Mouse (Mus musculus) E14TG2a.4 (cell line): Measurements from ENCODE around the gene Tex21.
"Not testable (repeated sequence)": the region's sequence is repeated elsewhere in the genome, so short reads cannot be mapped to it uniquely, and the experiment has no call there.

Source experiments
- H3K27me3 ChIP-seq: 2 replicates; pipeline ENCODE4 v1.6.1; 2014; ENCODE audit warnings: low read length, control low read depth; ENCODE audit not compliant: insufficient read depth
- H3K36me3 ChIP-seq: 2 replicates; pipeline ENCODE4 v1.6.1; 2014; ENCODE audit warnings: low read length, control low read depth; ENCODE audit not compliant: insufficient read depth
- H3K4me1 ChIP-seq: replicated peaks from 2 replicates; pipeline ENCODE4 v1.6.1; 2014; ENCODE audit warnings: low read depth, low read length, control low read depth
- H3K4me3 ChIP-seq: replicated peaks from 2 replicates; pipeline ENCODE4 v1.5.1; 2014; ENCODE audit warnings: mild to moderate bottlenecking, low read length
- H3K9me3 ChIP-seq: 2 replicates; pipeline ENCODE4 v1.6.1; 2014; ENCODE audit warnings: low read length, control low read depth
- CTCF ChIP-seq: conservative IDR thresholded peaks from 2 replicates; pipeline ENCODE4 v1.5.1; 2014; ENCODE audit warnings: low read length
- NANOG ChIP-seq: IDR thresholded peaks from 2 replicates; pipeline ENCODE4 v1.6.1; 2014; ENCODE audit warnings: borderline replicate concordance, low read length, mixed read lengths
- POU5F1 ChIP-seq: IDR thresholded peaks from 2 replicates; pipeline ENCODE4 v1.6.1; 2014; ENCODE audit warnings: low read length, borderline replicate concordance

The Tex21 gene

GRCm38 (mm10) chr12:76239145-76239838 is 7.3 kb downstream of the Tex21 start:
- no peak overlapping the region for H3K4me3 ChIP-seq
- no peaks in the 10 kb centered on the region for H3K27me3 ChIP-seq
- no peaks in the 10 kb centered on the region for H3K36me3 ChIP-seq
- peaks cover 35% of the 10 kb centered on the region for H3K4me1 ChIP-seq
- no peaks in the 10 kb centered on the region for H3K9me3 ChIP-seq
- TF ChIP-seq NANOG (no peak), CTCF (no peak), POU5F1 (no peak)

DNA sequence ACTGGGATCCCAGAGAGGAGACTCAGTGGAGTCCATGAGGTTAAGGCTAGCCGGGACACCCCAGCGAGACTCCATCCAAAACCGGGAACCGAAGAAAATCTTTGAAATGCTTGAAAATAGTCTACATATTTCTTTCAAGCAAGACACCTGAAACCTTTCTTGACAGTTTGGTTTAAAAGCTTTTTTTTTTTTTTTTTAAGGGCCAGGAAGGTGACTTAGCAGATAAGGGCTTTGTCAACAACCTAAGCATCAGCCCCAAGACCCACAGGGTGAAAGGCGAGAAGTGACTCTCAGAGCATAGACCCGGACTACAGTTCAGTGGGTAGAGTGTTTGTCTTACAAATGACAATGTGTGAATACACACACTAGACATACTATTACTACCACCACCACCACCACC is 11.3 kb downstream of the Tex21 start:
- peaks cover 46% of the 10 kb centered on the region for H3K4me1 ChIP-seq
- no peak for TF ChIP-seq NANOG

DNA sequence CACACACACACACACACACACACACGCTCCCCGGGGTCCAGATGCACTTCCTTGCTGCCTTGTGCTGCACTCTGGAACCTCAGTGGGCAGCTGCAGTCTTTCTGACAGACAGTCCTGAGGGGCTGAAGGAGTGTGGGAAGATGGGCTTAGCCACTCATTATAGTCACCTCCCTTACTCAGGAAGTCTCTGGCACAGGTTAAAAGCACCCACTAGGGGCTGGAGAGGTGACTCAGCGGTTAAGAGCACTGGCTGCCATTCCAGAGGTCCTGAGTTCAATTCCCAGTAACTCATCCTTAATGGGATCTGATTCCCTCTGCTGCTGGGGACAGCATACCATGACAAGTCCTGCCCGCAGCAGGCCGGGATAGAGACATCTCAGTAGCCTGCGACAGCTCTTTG is 15.9 kb downstream of the Tex21 start:
- Histone ChIP-seq H3K9me3 (no peaks in the 10 kb centered on the region), H3K36me3 (peaks cover 39% of the 10 kb centered on the region), H3K4me3 (peak overlapping the region; percentile 63), H3K4me1 (peaks cover 44% of the 10 kb centered on the region), H3K27me3 (no peaks in the 10 kb centered on the region)
- TF ChIP-seq NANOG = no peak
- no peak for TF ChIP-seq CTCF
- TF ChIP-seq POU5F1 = no peak

More for the DNA sequence above, 11.3 kb downstream of the Tex21 start:
- Histone ChIP-seq H3K27me3 (no peaks in the 10 kb centered on the region), H3K36me3 (peaks cover 28% of the 10 kb centered on the region), H3K9me3 (no peaks in the 10 kb centered on the region), H3K4me3 (no peak overlapping the region)

- H3K27me3 ChIP-seq, H3K9me3 ChIP-seq, H3K36me3 ChIP-seq: not testable (repeated sequence)
- 0 out of 2 replicates have a peak overlapping the region, but pooled peaks have one; percentile 37 for H3K4me3 ChIP-seq
- H3K4me1 ChIP-seq = peaks cover 45% of the 10 kb centered on the region
Measured at GRCm38 (mm10) chr12:76222104-76222503, 24.4 kb downstream of the Tex21 start.

GRCm38 (mm10) chr12:76216716-76217115 is 29.8 kb downstream of the Tex21 start:
- Histone ChIP-seq H3K4me3 (peak overlapping the region; percentile 86), H3K36me3 (no peaks in the 10 kb centered on the region), H3K9me3 (no peaks in the 10 kb centered on the region), H3K27me3 (no peaks in the 10 kb centered on the region), H3K4me1 (peaks cover 82% of the 10 kb centered on the region)
- TF ChIP-seq POU5F1 (no peak), CTCF (no peak), NANOG (no peak)

DNA sequence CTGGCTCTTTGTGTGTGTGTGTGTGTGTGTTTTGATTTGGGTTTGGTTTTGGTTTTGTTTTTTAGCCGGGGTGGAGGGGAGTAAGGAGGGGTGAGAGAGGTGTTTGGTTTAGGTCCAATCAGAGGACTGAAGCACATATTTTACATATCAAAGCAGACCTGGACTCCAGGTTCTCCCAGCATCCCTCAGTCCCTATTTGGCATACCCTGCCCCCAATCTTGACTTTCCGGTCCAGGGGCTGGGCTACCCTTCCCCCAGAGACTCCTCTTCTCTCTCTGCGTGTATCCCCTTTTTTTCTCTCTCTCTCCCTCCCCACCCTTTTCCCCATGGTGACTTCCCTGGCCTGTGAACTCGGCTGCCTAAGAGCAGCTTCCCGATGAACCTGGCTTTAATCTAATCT is 31.4 kb downstream of the Tex21 start:
- H3K9me3 ChIP-seq = no peaks in the 10 kb centered on the region
- no peaks in the 10 kb centered on the region for H3K27me3 ChIP-seq
- TF ChIP-seq CTCF (no peak), NANOG (no peak), POU5F1 (no peak)
- H3K4me1 ChIP-seq = peaks cover 72% of the 10 kb centered on the region
- H3K4me3 ChIP-seq = peak overlapping the region; percentile 86
- no peaks in the 10 kb centered on the region for H3K36me3 ChIP-seq

- Histone ChIP-seq H3K4me1 (peaks cover 36% of the 10 kb centered on the region), H3K36me3 (no peaks in the 10 kb centered on the region), H3K4me3 (no peak overlapping the region), H3K27me3 (no peaks in the 10 kb centered on the region), H3K9me3 (no peaks in the 10 kb centered on the region)
- no peak for TF ChIP-seq NANOG
- no peak for TF ChIP-seq CTCF
- no peak for TF ChIP-seq POU5F1
Measured at GRCm38 (mm10) chr12:76209429-76209974, 37.0 kb downstream of the Tex21 start.

DNA sequence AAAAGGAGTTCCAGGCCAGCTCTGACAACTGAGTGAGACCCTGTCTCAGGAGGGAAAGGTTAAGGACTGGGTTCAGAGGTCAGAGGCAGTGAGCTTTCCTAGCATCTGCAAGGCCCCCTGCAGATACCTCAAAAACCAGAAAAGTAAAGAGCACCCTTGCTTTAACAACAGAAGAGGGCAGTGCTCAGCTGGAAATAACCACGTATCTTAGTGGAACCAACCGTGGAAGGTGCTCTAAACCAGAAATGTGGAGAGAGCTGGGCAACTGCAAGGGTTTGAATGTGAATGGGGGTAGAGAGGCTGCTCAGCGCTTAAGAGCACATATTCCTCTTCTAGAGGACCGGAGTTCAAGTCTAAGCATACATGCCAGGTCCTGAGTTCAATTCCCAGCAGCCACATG is 46.2 kb downstream of the Tex21 start:
- H3K9me3 ChIP-seq = no peaks in the 10 kb centered on the region
- no peaks in the 10 kb centered on the region for H3K36me3 ChIP-seq
- H3K4me3 ChIP-seq = no peak overlapping the region
- TF ChIP-seq NANOG = no peak
- no peak for TF ChIP-seq CTCF
- no peak for TF ChIP-seq POU5F1
- H3K27me3 ChIP-seq = peaks cover 12% of the 10 kb centered on the region
- peaks cover 28% of the 10 kb centered on the region for H3K4me1 ChIP-seq

GRCm38 (mm10) chr12:76197071-76197470 is 49.5 kb downstream of the Tex21 start:
- Histone ChIP-seq H3K36me3 (no peaks in the 10 kb centered on the region), H3K27me3 (peaks cover 20% of the 10 kb centered on the region), H3K4me3 (no peak overlapping the region), H3K9me3 (no peaks in the 10 kb centered on the region), H3K4me1 (peaks cover 31% of the 10 kb centered on the region)
- TF ChIP-seq CTCF = no peak
- no peak for TF ChIP-seq POU5F1
- TF ChIP-seq NANOG = no peak
